Mouse (Mus musculus) forebrain, postnatal 0 days (tissue): ENCODE results near the gene Lpar1. TPM values are rescaled to one million over a fixed set of nuclear protein-coding genes. Genes with fewer than 3 reads are reported as not detected.
A peak's percentile ranks its signal among the peaks of the same experiment; 100 is the strongest.
"Not testable (repeated sequence)": the region's sequence is repeated elsewhere in the genome, so short reads cannot be mapped to it uniquely, and the experiment has no call there.

Experiments used
- ATAC-seq: fragments of 200-750 bp; cut with Nextera tagmentation; 2 replicates; pipeline ENCODE4 v1.8.0; 2017; ENCODE audit warnings: mild to moderate bottlenecking, moderate library complexity
- DNase-seq: peaks from one replicate; pipeline ENCODE4 v3.0.0-alpha.2; 2015
- H3K27ac ChIP-seq: fragments of 300-500 bp; sonication (generic); 2 replicates; pipeline ENCODE4 v1.5.1; 2014; ENCODE audit warnings: low read depth, mild to moderate bottlenecking, antibody characterized with exemption, low read length, moderate library complexity, mixed read lengths
- H3K27me3 ChIP-seq: fragments of 300-500 bp; sonication (generic); 2 replicates; pipeline ENCODE4 v1.6.1; 2014; ENCODE audit warnings: mild to moderate bottlenecking, low read length, mixed read lengths; ENCODE audit not compliant: insufficient read depth
- H3K36me3 ChIP-seq: fragments of 300-500 bp; sonication (generic); 2 replicates; pipeline ENCODE4 v1.6.1; 2014; ENCODE audit warnings: mild to moderate bottlenecking, moderate library complexity; ENCODE audit not compliant: insufficient read depth
- H3K4me1 ChIP-seq: fragments of 300-500 bp; sonication (generic); 2 replicates; pipeline ENCODE4 v1.6.1; 2014; ENCODE audit warnings: antibody characterized with exemption; ENCODE audit not compliant: insufficient read depth
- H3K4me2 ChIP-seq: fragments of 300-500 bp; sonication (generic); 2 replicates; pipeline ENCODE4 v1.6.1; 2014; ENCODE audit warnings: low read depth, mild to moderate bottlenecking, moderate library complexity
- H3K4me3 ChIP-seq: fragments of 300-500 bp; sonication (generic); 2 replicates; pipeline ENCODE4 v1.5.1; 2014; ENCODE audit warnings: low read depth, low read length, mixed read lengths
- H3K9ac ChIP-seq: fragments of 300-500 bp; sonication (generic); 2 replicates; pipeline ENCODE4 v1.6.1; 2014; ENCODE audit warnings: mild to moderate bottlenecking
- H3K9me3 ChIP-seq: fragments of 300-500 bp; sonication (generic); 2 replicates; pipeline ENCODE4 v1.6.1; 2016; ENCODE audit warnings: low read length
- CTCF ChIP-seq: sonication (generic); IDR thresholded peaks from 2 replicates; pipeline ENCODE4 v1.5.1; 2016; ENCODE audit warnings: antibody characterized with exemption, control low read depth, low read depth
- WGBS: fragments of 180-500 bp; shearing (Covaris S2); extraction: QIAGEN DNeasy Blood & Tissue Kit; methylation state at CpG from one replicate; pipeline ENCODE4 v1.1.7; 2014; 5-methylcytosine and 5-hydroxymethylcytosine counted together
- polyA plus RNA-seq: library from polyadenylated mRNA; unstranded; fragments of >200 nt; fragmentation: Nextera tagmentation; extraction: Ambion mirVana; gene quantifications from 2 replicates; pipeline ENCODE4 v1.2.1, GENCODE M21; 2015
- total RNA-seq: library from RNA; depleted of rRNA; stranded (reverse); fragments of >200 nt; gene quantifications from 2 replicates; pipeline ENCODE4 v1.2.3, GENCODE M21; 2014

The Lpar1 gene
- total and polyA plus RNA-seq, 2 experiments from 2014 or later: 17.3 to 26.2 TPM

- no peak for TF ChIP-seq CTCF
- H3K4me1 ChIP-seq: no peaks in the 10 kb centered on the region
- DNase-seq: peak; percentile 75
- 34% methylated on average over 11 of the region's 11 CpGs for WGBS
- H3K27me3 ChIP-seq: no peaks in the 10 kb centered on the region
- ATAC-seq: peak; percentile 89
- no peaks in the 10 kb centered on the region for H3K36me3 ChIP-seq
- H3K27ac ChIP-seq: no peak overlapping the region
- H3K9me3 ChIP-seq: no peaks in the 10 kb centered on the region
- no peak overlapping the region for H3K4me3 ChIP-seq
- H3K4me2 ChIP-seq: no peak overlapping the region
- no peak overlapping the region for H3K9ac ChIP-seq
These were observed 7.0 kb downstream of the Lpar1 start for GRCm38 (mm10) chr4:58546441-58547272.

GRCm38 (mm10) chr4:58545888-58546432, 7.7 kb downstream of the Lpar1 start:
- ATAC-seq (no peak), DNase-seq (no peak)
- H3K9ac ChIP-seq: no peak overlapping the region
- H3K9me3 ChIP-seq: no peaks in the 10 kb centered on the region
- no peak overlapping the region for H3K27ac ChIP-seq
- no peaks in the 10 kb centered on the region for H3K27me3 ChIP-seq
- no peak overlapping the region for H3K4me2 ChIP-seq
- no peaks in the 10 kb centered on the region for H3K36me3 ChIP-seq
- WGBS: 60% methylated on average over 9 of the region's 9 CpGs
- no peak overlapping the region for H3K4me3 ChIP-seq
- TF ChIP-seq CTCF: no peak
- no peaks in the 10 kb centered on the region for H3K4me1 ChIP-seq

- Histone ChIP-seq H3K9me3 (no peaks in the 10 kb centered on the region), H3K27ac (no peak overlapping the region), H3K36me3 (no peaks in the 10 kb centered on the region), H3K9ac (no peak overlapping the region), H3K4me1 (no peaks in the 10 kb centered on the region), H3K4me2 (no peak overlapping the region), H3K27me3 (no peaks in the 10 kb centered on the region), H3K4me3 (no peak overlapping the region)
- TF ChIP-seq CTCF: no peak
- DNase-seq (no peak), ATAC-seq (no peak)
- WGBS: 95% methylated on average over 3 of the region's 3 CpGs
These were observed 10.5 kb downstream of the Lpar1 start for GRCm38 (mm10) chr4:58543171-58543570.

- WGBS: 88% methylated on average over 7 of the region's 7 CpGs
- not testable (repeated sequence) for H3K4me1 ChIP-seq, H3K36me3 ChIP-seq, H3K9me3 ChIP-seq, H3K27ac ChIP-seq, H3K27me3 ChIP-seq, ATAC-seq, H3K4me3 ChIP-seq, H3K4me2 ChIP-seq, H3K9ac ChIP-seq, DNase-seq
These were observed 11.0 kb downstream of the Lpar1 start for GRCm38 (mm10) chr4:58542656-58543055.

GRCm38 (mm10) chr4:58540841-58541240, 12.9 kb downstream of the Lpar1 start:
- DNase-seq: no peak
- no peak overlapping the region for H3K9ac ChIP-seq
- no peaks in the 10 kb centered on the region for H3K9me3 ChIP-seq
- 93% methylated on average over 3 of the region's 3 CpGs for WGBS
- H3K27ac ChIP-seq: no peak overlapping the region
- no peak overlapping the region for H3K4me3 ChIP-seq
- TF ChIP-seq CTCF: no peak
- H3K27me3 ChIP-seq: no peaks in the 10 kb centered on the region
- no peak for ATAC-seq
- no peak overlapping the region for H3K4me2 ChIP-seq
- H3K36me3 ChIP-seq: no peaks in the 10 kb centered on the region
- no peaks in the 10 kb centered on the region for H3K4me1 ChIP-seq

GRCm38 (mm10) chr4:58540385-58540784, 13.3 kb downstream of the Lpar1 start:
- no peak for TF ChIP-seq CTCF
- no peak overlapping the region for H3K4me2 ChIP-seq

GRCm38 (mm10) chr4:58538696-58539095, 15.0 kb downstream of the Lpar1 start:
- H3K27me3 ChIP-seq: no peaks in the 10 kb centered on the region
- no peak overlapping the region for H3K27ac ChIP-seq
- H3K4me2 ChIP-seq: no peak overlapping the region
- DNase-seq: no peak
- H3K9ac ChIP-seq: no peak overlapping the region
- no peak overlapping the region for H3K4me3 ChIP-seq
- no peak for TF ChIP-seq CTCF
- H3K36me3 ChIP-seq: no peaks in the 10 kb centered on the region
- H3K9me3 ChIP-seq: no peaks in the 10 kb centered on the region
- 86% methylated on average over 3 of the region's 3 CpGs for WGBS
- ATAC-seq: no peak
- H3K4me1 ChIP-seq: no peaks in the 10 kb centered on the region

More at GRCm38 (mm10) chr4:58540385-58540784, 13.3 kb downstream of the Lpar1 start:
- Histone ChIP-seq H3K4me3 (no peak overlapping the region), H3K9ac (no peak overlapping the region), H3K36me3 (no peaks in the 10 kb centered on the region), H3K9me3 (no peaks in the 10 kb centered on the region), H3K27me3 (no peaks in the 10 kb centered on the region), H3K4me1 (no peaks in the 10 kb centered on the region), H3K27ac (no peak overlapping the region)
- no peak for DNase-seq
- ATAC-seq: peak; percentile 27; the same call in 1 of the 2 replicates
- 88% methylated on average over 8 of the region's 8 CpGs for WGBS
